Comparison of ENCODE assay signal across 8 mouse cellular contexts in the genomic region with DNA sequence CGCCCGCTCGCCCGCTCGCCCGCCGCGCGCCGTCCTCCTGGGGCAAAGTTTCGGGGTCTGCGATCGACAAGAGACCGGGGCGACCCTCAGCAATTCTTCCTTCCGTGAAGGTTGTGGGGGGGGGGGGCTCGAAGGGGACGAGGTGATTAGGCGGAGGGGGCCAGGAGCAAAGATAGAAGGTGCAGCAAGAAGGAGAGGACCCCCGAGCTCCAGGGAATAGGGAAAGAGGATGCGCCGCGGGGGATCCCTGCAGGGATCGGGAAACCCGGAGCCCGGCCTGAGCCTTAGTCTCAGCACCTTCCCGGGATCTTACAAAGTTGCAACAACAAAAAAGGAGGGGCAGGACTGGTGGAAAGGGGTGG. TPM values are rescaled to one million over a fixed set of nuclear protein-coding genes. Genes with fewer than 3 reads are reported as not detected.
DNase-seq lines count a peak whose midpoint lies in the region; ATAC-seq and TF ChIP-seq lines count a peak whose summit lies in the region.

No protein-coding gene starts in this region.

- DNase-seq in kidney, adult 11 months: no peak
- DNase-seq in kidney, postnatal 36 days: no peak
- DNase-seq in spleen, postnatal 14 days (ENCODE audit: low spot score in 2 of 2): no peak
- DNase-seq in gastrocnemius, postnatal 25 days: no peak

- TF ChIP-seq POLR2A in bone marrow macrophage, adult 2 months (IDR thresholded peaks at IDR 0.05; ENCODE audit: borderline replicate concordance, low read depth, low read length): no peak
- TF ChIP-seq POLR2A in myocyte (IDR thresholded peaks at IDR 0.05; ENCODE audit: insufficient read length, low read depth): peak; percentile 23

- H3K9me3 ChIP-seq in kidney, embryonic 16.5 days (ENCODE audit: low read length): no peaks in the 10 kb centered on the region
- no peaks in the 10 kb centered on the region for H3K9me3 ChIP-seq in hindbrain, embryonic 15.5 days

- peak overlapping the region; percentile 100 for H3K27ac ChIP-seq in kidney, embryonic 16.5 days (ENCODE audit: low read length)
- H3K27ac ChIP-seq in bone marrow macrophage, adult 2 months (ENCODE audit: insufficient read depth, low read depth, low read length): no peak overlapping the region; the same call in 1 of the 2 replicates
- H3K27ac ChIP-seq in hindbrain, embryonic 15.5 days (replicated peaks): peak overlapping the region; percentile 100

- H3K9ac ChIP-seq in kidney, embryonic 16.5 days (replicated peaks; ENCODE audit: low read length): peak overlapping the region; percentile 93
- peak overlapping the region; percentile 91 for H3K9ac ChIP-seq in hindbrain, embryonic 15.5 days

- ATAC-seq in kidney, embryonic 16.5 days (ENCODE audit: low FRiP score, low TSS enrichment): no peak; the same call in 1 of the 2 replicates
- no peak; the same call in 1 of the 2 replicates for ATAC-seq in hindbrain, embryonic 15.5 days (ENCODE audit: low FRiP score, low read depth)

- WGBS in kidney, embryonic 16.5 days: under 1% methylated on average over 21 of the region's 27 CpGs
- WGBS in hindbrain, embryonic 15.5 days: 2% methylated on average over 14 of the region's 27 CpGs

- H3K27me3 ChIP-seq in kidney, embryonic 16.5 days (ENCODE audit: insufficient read depth, low read length): no peaks in the 10 kb centered on the region
- H3K27me3 ChIP-seq in hindbrain, embryonic 15.5 days: no peaks in the 10 kb centered on the region
- H3K27me3 ChIP-seq in myocyte (ENCODE audit: control insufficient read depth, insufficient read depth, insufficient read length): no peaks in the 10 kb centered on the region

- peak overlapping the region; percentile 55 for H3K4me3 ChIP-seq in kidney, embryonic 16.5 days (ENCODE audit: low read length)
- H3K4me3 ChIP-seq in bone marrow macrophage, adult 2 months (ENCODE audit: insufficient read depth, low read length): peak overlapping the region; percentile 67
- peak overlapping the region; percentile 94 for H3K4me3 ChIP-seq in hindbrain, embryonic 15.5 days
- peak overlapping the region; percentile 86 for H3K4me3 ChIP-seq in myocyte

- no peaks in the 10 kb centered on the region for H3K36me3 ChIP-seq in kidney, embryonic 16.5 days (ENCODE audit: insufficient read depth, low read length)
- no peaks in the 10 kb centered on the region for H3K36me3 ChIP-seq in hindbrain, embryonic 15.5 days
- H3K36me3 ChIP-seq in myocyte (ENCODE audit: control insufficient read depth, insufficient read depth): no peaks in the 10 kb centered on the region

- peaks cover 9% of the 10 kb centered on the region for H3K79me2 ChIP-seq in myocyte (ENCODE audit: control insufficient read depth, insufficient read depth)

- peak overlapping the region; percentile 72 for H3K4me2 ChIP-seq in kidney, embryonic 16.5 days (replicated peaks; ENCODE audit: low read depth, low read length)
- peak overlapping the region; percentile 99 for H3K4me2 ChIP-seq in hindbrain, embryonic 15.5 days
- H3K4me2 ChIP-seq in myocyte (ENCODE audit: low read depth): peak overlapping the region; percentile 76

- peak overlapping the region; percentile 88 for H3ac ChIP-seq in myocyte (ENCODE audit: control insufficient read depth, insufficient read length)

- peaks cover 13% of the 10 kb centered on the region for H3K4me1 ChIP-seq in kidney, embryonic 16.5 days (ENCODE audit: insufficient read depth, low read length)
- peaks cover 8% of the 10 kb centered on the region for H3K4me1 ChIP-seq in bone marrow macrophage, adult 2 months (ENCODE audit: control insufficient read depth, insufficient read depth, low read length)
- H3K4me1 ChIP-seq in hindbrain, embryonic 15.5 days (replicated peaks): peaks cover 34% of the 10 kb centered on the region

- TF ChIP-seq CTCF in bone marrow macrophage, adult 2 months (IDR thresholded peaks at IDR 0.05; ENCODE audit: low read depth, low read length): no peak

TF ChIP-seq in myocyte, 11 proteins besides CTCF, POLR2A, EP300 and RAD21:
- no peak for TF ChIP-seq SRF (IDR thresholded peaks at IDR 0.05; ENCODE audit: control insufficient read depth, insufficient read length, low read depth)
- no peak for TF ChIP-seq POLR2AphosphoS2 (IDR thresholded peaks at IDR 0.05; ENCODE audit: insufficient read length, low read depth)
- no peak for TF ChIP-seq MYOG (IDR thresholded peaks at IDR 0.05; ENCODE audit: control insufficient read depth in 1 of 3, insufficient read depth in 1 of 3, insufficient read length in 2 of 3, low read depth in 2 of 3)
- no peak for TF ChIP-seq USF1 (IDR thresholded peaks at IDR 0.05; ENCODE audit: low read depth)
- TF ChIP-seq E2F4 (IDR thresholded peaks at IDR 0.05; ENCODE audit: insufficient read depth): no peak
- no peak for TF ChIP-seq CEBPB (IDR thresholded peaks at IDR 0.05; ENCODE audit: insufficient read depth, poor library complexity, severe bottlenecking)
- no peak for TF ChIP-seq REST (IDR thresholded peaks at IDR 0.05; ENCODE audit: insufficient read depth, insufficient read length)
- no peak for TF ChIP-seq TCF3 (IDR thresholded peaks at IDR 0.05; ENCODE audit: insufficient read length, low read depth)

RNA-seq across cellular contexts. Expression of a gene that starts 1.9 kb away (rescaled TPM):
- polyA plus RNA-seq in kidney, embryonic 16.5 days (2015; fragmentation: Nextera tagmentation; extraction: Ambion mirVana): 36.4 and 37.2 TPM in 2 replicates
- 73.4 and 77.6 TPM in 2 replicates for polyA plus RNA-seq in bone marrow macrophage, adult 2 months (2012; ENCODE audit: insufficient read depth, insufficient read length, missing spikeins)
- 61.6 and 74.2 TPM in 2 replicates for polyA plus RNA-seq in hindbrain, embryonic 15.5 days (2015; fragmentation: Nextera tagmentation; extraction: Ambion mirVana)
- 17.7 TPM for polyA plus RNA-seq in myocyte (2012; fragmentation: generic; extraction: Trizol)
- 10 to 100 TPM; 16.9 to 17.8 TPM for total RNA-seq in gastrocnemius, postnatal 25 days (2021)
